Mouse (Mus musculus): ENCODE data around the gene Sugp2. TPM values are rescaled to one million over a fixed set of nuclear protein-coding genes. Genes with fewer than 3 reads are reported as not detected.
A peak's percentile ranks its signal among the peaks of the same experiment; 100 is the strongest.

Sugp2 gene
- 23.0 and 26.2 TPM in 2 replicates for polyA plus RNA-seq (2014; fragmentation: Nextera tagmentation; extraction: Ambion mirVana)

DNA sequence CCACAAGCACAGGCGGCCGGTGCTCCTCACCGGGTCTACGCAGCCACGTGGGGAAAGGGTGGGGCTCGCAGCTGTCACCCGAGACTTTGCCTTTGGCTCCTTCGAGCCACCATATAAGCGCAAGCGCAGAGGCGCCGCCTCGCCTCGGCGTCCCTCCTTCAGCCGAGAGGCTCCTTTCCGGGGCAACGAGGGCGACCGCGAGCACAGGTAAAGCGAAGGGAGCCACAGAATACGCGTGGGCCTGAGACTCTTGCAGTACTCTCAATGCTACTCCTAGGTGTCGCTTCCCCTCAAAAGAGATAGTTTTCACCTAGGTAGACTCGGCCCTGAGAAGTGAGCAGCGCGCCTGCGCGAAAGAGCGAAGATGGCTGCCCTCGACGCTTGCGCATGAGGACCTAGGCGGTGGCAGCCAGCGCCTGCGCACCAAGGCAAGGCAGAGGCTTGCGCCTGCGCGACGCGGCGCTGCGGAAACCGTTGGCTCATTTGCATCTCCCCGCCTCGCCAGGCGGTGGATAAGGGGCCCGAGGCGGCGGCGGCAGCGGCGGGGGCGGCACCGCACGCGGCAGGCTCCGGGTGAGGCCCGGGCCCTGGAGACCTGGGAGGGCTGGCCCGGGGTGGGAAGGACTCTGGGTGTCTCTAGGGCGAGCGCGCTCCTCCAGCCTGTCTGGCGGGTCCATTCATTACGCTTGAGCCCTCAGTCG is at the start of gene Sugp2, which contains the start of gene Armc6:
Gene Sugp2 (plus strand): TSS at position 147 of the 701 bp plus-strand sequence.
Gene Armc6 (minus strand): TSS at position 387 of the 701 bp plus-strand sequence.
- H3K4me2 ChIP-seq, result peak within 1 kb of the TSS; percentile 83
- peak within 1 kb of the TSS; percentile 87 for H3K9ac ChIP-seq (ENCODE audit: low read depth, low read length)
- peak within 1 kb of the TSS; percentile 87 for H3K27ac ChIP-seq (ENCODE audit: low read depth, low read length)
- peaks cover 10% of the 10 kb centered on the region for H3K4me1 ChIP-seq (ENCODE audit: control insufficient read depth, insufficient read depth, low read length)
- no peaks in the 10 kb centered on the region for H3K27me3 ChIP-seq (ENCODE audit: control insufficient read depth, insufficient read depth, low read length)
- H3K36me3 ChIP-seq (ENCODE audit: control insufficient read depth, insufficient read depth, low read length), result peaks cover 10% of the 10 kb centered on the region
- 0% methylated on average over 67 of the region's 67 CpGs for WGBS (ENCODE audit: insufficient replicate concordance)
- H3K9me3 ChIP-seq (replicated peaks; ENCODE audit: control insufficient read depth, low read length), result no peaks in the 10 kb centered on the region
- peak within 1 kb of the TSS; percentile 75 for H3K4me3 ChIP-seq (ENCODE audit: low read depth, low read length)
- peak; percentile 95 for ATAC-seq (replicated peaks; ENCODE audit: insufficient number of reproducible peaks, low FRiP score, low TSS enrichment)

GRCm38 (mm10) chr8:70188707-70189106 is 45.3 kb upstream of the Sugp2 start:
- Histone ChIP-seq H3K27me3 (ENCODE audit: control insufficient read depth, insufficient read depth, low read length) (no peaks in the 10 kb centered on the region), H3K4me3 (ENCODE audit: low read depth, low read length) (no peak overlapping the region), H3K4me1 (ENCODE audit: control insufficient read depth, insufficient read depth, low read length) (no peaks in the 10 kb centered on the region), H3K36me3 (ENCODE audit: control insufficient read depth, insufficient read depth, low read length) (no peaks in the 10 kb centered on the region), H3K4me2 (no peak overlapping the region), H3K27ac (ENCODE audit: low read depth, low read length) (no peak overlapping the region), H3K9ac (ENCODE audit: low read depth, low read length) (no peak overlapping the region), H3K9me3 (replicated peaks; ENCODE audit: control insufficient read depth, low read length) (no peaks in the 10 kb centered on the region)
- 56% methylated on average over 7 of the region's 7 CpGs for WGBS (ENCODE audit: insufficient replicate concordance)
- no peak for ATAC-seq (replicated peaks; ENCODE audit: insufficient number of reproducible peaks, low FRiP score, low TSS enrichment)

GRCm38 (mm10) chr8:70193238-70193637 is 40.8 kb upstream of the Sugp2 start:
- Histone ChIP-seq H3K27ac (ENCODE audit: low read depth, low read length) (no peak overlapping the region), H3K9me3 (replicated peaks; ENCODE audit: control insufficient read depth, low read length) (no peaks in the 10 kb centered on the region), H3K9ac (ENCODE audit: low read depth, low read length) (no peak overlapping the region), H3K4me1 (ENCODE audit: control insufficient read depth, insufficient read depth, low read length) (no peaks in the 10 kb centered on the region), H3K4me2 (no peak overlapping the region), H3K27me3 (ENCODE audit: control insufficient read depth, insufficient read depth, low read length) (no peaks in the 10 kb centered on the region), H3K36me3 (ENCODE audit: control insufficient read depth, insufficient read depth, low read length) (no peaks in the 10 kb centered on the region), H3K4me3 (ENCODE audit: low read depth, low read length) (no peak overlapping the region)
- 73% methylated on average over 5 of the region's 5 CpGs for WGBS (ENCODE audit: insufficient replicate concordance)
- no peak for ATAC-seq (replicated peaks; ENCODE audit: insufficient number of reproducible peaks, low FRiP score, low TSS enrichment)

DNA sequence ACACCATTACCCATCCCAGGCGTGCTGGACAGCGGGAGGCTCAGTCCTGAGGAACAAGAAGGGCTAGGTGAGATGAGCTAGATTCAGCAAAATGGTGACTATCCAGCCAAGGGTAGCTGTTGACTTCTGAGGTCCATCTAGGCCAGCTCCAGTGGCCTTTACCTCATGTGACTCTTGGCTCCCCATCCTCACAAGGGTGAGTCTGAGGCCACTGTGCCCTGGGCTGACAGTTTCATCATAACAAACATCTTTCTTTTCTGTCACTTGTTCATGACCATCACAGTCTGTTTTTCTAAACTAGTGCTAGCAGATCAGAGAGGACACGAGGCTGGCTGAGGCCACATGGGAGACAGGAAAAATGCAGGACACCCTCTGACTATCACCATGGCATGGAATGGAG is 39.8 kb upstream of the Sugp2 start:
- no peaks in the 10 kb centered on the region for H3K4me1 ChIP-seq (ENCODE audit: control insufficient read depth, insufficient read depth, low read length)
- H3K9me3 ChIP-seq (replicated peaks; ENCODE audit: control insufficient read depth, low read length), result no peaks in the 10 kb centered on the region
- H3K4me3 ChIP-seq (ENCODE audit: low read depth, low read length), result no peak overlapping the region
- no peaks in the 10 kb centered on the region for H3K36me3 ChIP-seq (ENCODE audit: control insufficient read depth, insufficient read depth, low read length)
- no peak overlapping the region for H3K4me2 ChIP-seq
- H3K27me3 ChIP-seq (ENCODE audit: control insufficient read depth, insufficient read depth, low read length), result 0 out of 2 replicates have a peak, but pooled peaks cover 2% of the 10 kb centered on the region
- no peak overlapping the region for H3K9ac ChIP-seq (ENCODE audit: low read depth, low read length)
- WGBS (ENCODE audit: insufficient replicate concordance), result 73% methylated on average over 3 of the region's 3 CpGs
- no peak for ATAC-seq (replicated peaks; ENCODE audit: insufficient number of reproducible peaks, low FRiP score, low TSS enrichment)
- no peak overlapping the region for H3K27ac ChIP-seq (ENCODE audit: low read depth, low read length)

GRCm38 (mm10) chr8:70195762-70196161 is 38.3 kb upstream of the Sugp2 start:
- H3K9ac ChIP-seq (ENCODE audit: low read depth, low read length), result no peak overlapping the region
- H3K4me2 ChIP-seq, result no peak overlapping the region
- H3K27ac ChIP-seq (ENCODE audit: low read depth, low read length), result no peak overlapping the region
- H3K27me3 ChIP-seq (ENCODE audit: control insufficient read depth, insufficient read depth, low read length), result 0 out of 2 replicates have a peak, but pooled peaks cover 2% of the 10 kb centered on the region
- H3K36me3 ChIP-seq (ENCODE audit: control insufficient read depth, insufficient read depth, low read length), result no peaks in the 10 kb centered on the region
- H3K4me3 ChIP-seq (ENCODE audit: low read depth, low read length), result no peak overlapping the region
- no peaks in the 10 kb centered on the region for H3K9me3 ChIP-seq (replicated peaks; ENCODE audit: control insufficient read depth, low read length)
- no peak for ATAC-seq (replicated peaks; ENCODE audit: insufficient number of reproducible peaks, low FRiP score, low TSS enrichment)
- 69% methylated on average over 2 of the region's 2 CpGs for WGBS (ENCODE audit: insufficient replicate concordance)
- H3K4me1 ChIP-seq (ENCODE audit: control insufficient read depth, insufficient read depth, low read length), result no peaks in the 10 kb centered on the region

GRCm38 (mm10) chr8:70197603-70198002 is 36.4 kb upstream of the Sugp2 start:
- Histone ChIP-seq H3K9me3 (replicated peaks; ENCODE audit: control insufficient read depth, low read length) (no peaks in the 10 kb centered on the region), H3K36me3 (ENCODE audit: control insufficient read depth, insufficient read depth, low read length) (no peaks in the 10 kb centered on the region), H3K27ac (ENCODE audit: low read depth, low read length) (no peak overlapping the region), H3K4me3 (ENCODE audit: low read depth, low read length) (no peak overlapping the region), H3K4me1 (ENCODE audit: control insufficient read depth, insufficient read depth, low read length) (no peaks in the 10 kb centered on the region; the same call in 1 of the 2 replicates), H3K4me2 (no peak overlapping the region), H3K27me3 (ENCODE audit: control insufficient read depth, insufficient read depth, low read length) (0 out of 2 replicates have a peak, but pooled peaks cover 2% of the 10 kb centered on the region), H3K9ac (ENCODE audit: low read depth, low read length) (no peak overlapping the region)
- no peak for ATAC-seq (replicated peaks; ENCODE audit: insufficient number of reproducible peaks, low FRiP score, low TSS enrichment)
- WGBS (ENCODE audit: insufficient replicate concordance), result 50% methylated on average over 7 of the region's 7 CpGs

- Histone ChIP-seq H3K36me3 (ENCODE audit: control insufficient read depth, insufficient read depth, low read length) (no peaks in the 10 kb centered on the region), H3K27me3 (ENCODE audit: control insufficient read depth, insufficient read depth, low read length) (0 out of 2 replicates have a peak, but pooled peaks cover 2% of the 10 kb centered on the region), H3K9ac (ENCODE audit: low read depth, low read length) (no peak overlapping the region), H3K27ac (ENCODE audit: low read depth, low read length) (no peak overlapping the region), H3K4me2 (no peak overlapping the region), H3K4me3 (ENCODE audit: low read depth, low read length) (no peak overlapping the region), H3K4me1 (ENCODE audit: control insufficient read depth, insufficient read depth, low read length) (peaks cover 10% of the 10 kb centered on the region), H3K9me3 (replicated peaks; ENCODE audit: control insufficient read depth, low read length) (no peaks in the 10 kb centered on the region)
- WGBS (ENCODE audit: insufficient replicate concordance), result 72% methylated on average over 5 of the region's 5 CpGs
- no peak for ATAC-seq (replicated peaks; ENCODE audit: insufficient number of reproducible peaks, low FRiP score, low TSS enrichment)
Measured at GRCm38 (mm10) chr8:70200098-70200681, 33.8 kb upstream of the Sugp2 start.

DNA sequence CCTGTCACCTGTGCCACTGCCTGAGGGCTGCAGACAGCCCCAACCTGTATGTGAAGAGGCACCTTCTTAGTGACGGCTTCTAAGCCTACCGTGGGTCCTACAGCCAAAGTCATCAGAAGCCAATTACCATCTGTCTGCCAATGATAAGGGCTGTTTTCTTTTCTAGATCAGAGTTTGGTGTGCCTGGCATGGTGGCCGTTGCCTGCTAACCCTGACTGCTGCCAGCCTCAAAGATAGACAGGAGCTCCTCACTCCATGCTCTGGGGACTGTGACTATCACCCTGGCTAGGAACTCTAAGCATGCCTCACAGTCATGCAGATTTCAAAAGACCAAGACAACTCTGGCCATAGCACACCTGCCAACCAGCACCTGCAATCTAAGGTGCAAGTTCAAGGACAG is 32.6 kb upstream of the Sugp2 start:
- Histone ChIP-seq H3K4me3 (ENCODE audit: low read depth, low read length) (no peak overlapping the region), H3K36me3 (ENCODE audit: control insufficient read depth, insufficient read depth, low read length) (no peaks in the 10 kb centered on the region), H3K4me1 (ENCODE audit: control insufficient read depth, insufficient read depth, low read length) (peaks cover 10% of the 10 kb centered on the region), H3K9me3 (replicated peaks; ENCODE audit: control insufficient read depth, low read length) (no peaks in the 10 kb centered on the region), H3K4me2 (no peak overlapping the region), H3K27me3 (ENCODE audit: control insufficient read depth, insufficient read depth, low read length) (0 out of 2 replicates have a peak, but pooled peaks cover 2% of the 10 kb centered on the region), H3K27ac (ENCODE audit: low read depth, low read length) (no peak overlapping the region), H3K9ac (ENCODE audit: low read depth, low read length) (no peak overlapping the region)
- WGBS (ENCODE audit: insufficient replicate concordance), result 52% methylated on average over 3 of the region's 3 CpGs
- ATAC-seq (replicated peaks; ENCODE audit: insufficient number of reproducible peaks, low FRiP score, low TSS enrichment), result no peak
